Comparison of ENCODE assay signal across 9 mouse cellular contexts in the genomic region with DNA sequence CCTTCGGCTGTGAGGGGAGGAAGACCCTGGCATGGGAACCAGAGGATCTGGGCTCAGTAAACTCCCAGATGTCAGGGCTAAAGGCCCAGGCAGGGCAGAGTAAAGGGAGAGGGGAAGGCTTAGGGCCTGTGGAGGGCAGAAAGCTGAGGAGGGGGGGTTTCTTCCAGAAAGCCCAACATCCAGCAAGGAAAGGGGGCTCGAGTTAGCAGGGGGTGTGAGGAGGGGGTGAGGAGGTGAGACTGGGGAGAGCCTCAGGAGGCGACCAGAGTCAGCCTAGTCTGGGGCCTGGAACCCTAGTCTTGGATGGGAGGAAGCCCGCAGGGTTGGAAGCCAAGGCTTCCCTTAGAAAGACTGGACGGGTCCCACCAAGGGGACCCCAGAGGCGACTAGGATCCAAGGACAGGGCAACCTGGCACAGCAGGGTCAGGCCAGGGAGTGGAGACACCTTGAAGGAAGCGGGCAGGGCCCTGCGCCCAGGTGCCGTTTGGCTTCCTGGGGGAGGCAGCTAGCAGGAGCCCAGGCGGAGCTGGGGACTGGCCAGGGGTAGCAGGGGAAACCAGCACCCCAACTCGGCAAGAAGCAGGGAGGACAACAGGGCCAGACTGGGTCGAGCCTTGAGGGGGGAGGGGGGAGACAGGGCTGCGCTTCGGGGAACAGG. TPM values are rescaled to one million over a fixed set of nuclear protein-coding genes. Genes with fewer than 3 reads are reported as not detected.
DNase-seq lines count a peak whose midpoint lies in the region; ATAC-seq and TF ChIP-seq lines count a peak whose summit lies in the region.
"Had no signal": no experiment of that assay in that cellular context is flagged by ENCODE, and none has a peak within 500 bp of the region (broad histone marks: within the 10 kb centered on the region; RNA-seq: fewer than 3 reads in every experiment).

No protein-coding gene starts in this region.

- peak overlapping the region; percentile 96 for H3K4me2 ChIP-seq in heart, postnatal 0 days (ENCODE audit: low read depth, low read length)
- H3K4me2 ChIP-seq in forebrain, embryonic 13.5 days: peak overlapping the region; percentile 98
- H3K4me2 ChIP-seq in liver, embryonic 16.5 days (ENCODE audit: low read depth, low read length): peak overlapping the region; percentile 86

- H3K27me3 ChIP-seq in heart, postnatal 0 days (ENCODE audit: control insufficient read depth, insufficient read depth, low read length): 0 out of 2 replicates have a peak, but pooled peaks cover 1% of the 10 kb centered on the region
- H3K27me3 ChIP-seq in MEL (ENCODE audit: control insufficient read depth in 1 of 2, insufficient read depth in 2 of 2, low read length in 2 of 2): no peaks in the 10 kb centered on the region
- no peaks in the 10 kb centered on the region for H3K27me3 ChIP-seq in forebrain, embryonic 13.5 days
- no peaks in the 10 kb centered on the region for H3K27me3 ChIP-seq in liver, embryonic 16.5 days (ENCODE audit: control insufficient read depth, insufficient read depth, low read depth, low read length)

- peak; percentile 1; the same call in 1 of the 2 replicates for ATAC-seq in heart, postnatal 0 days (ENCODE audit: insufficient read depth, low read depth)
- no peak for ATAC-seq in forebrain, embryonic 13.5 days
- no peak for ATAC-seq in liver, embryonic 16.5 days (ENCODE audit: low read depth)

- no peak for TF ChIP-seq POLR2A in MEL (IDR thresholded peaks at IDR 0.05; ENCODE audit: control insufficient read depth in 1 of 2, insufficient read depth in 1 of 2, low read depth in 1 of 2, low read length in 2 of 2, poor library complexity in 1 of 2)

- peak overlapping the region; percentile 79 for H3K4me3 ChIP-seq in heart, postnatal 0 days (ENCODE audit: low read depth, low read length)
- H3K4me3 ChIP-seq in MEL (ENCODE audit: control insufficient read depth in 1 of 2, insufficient read depth in 1 of 2, low read depth in 2 of 2, low read length in 2 of 2): peak overlapping the region; percentile 81 to 99
- peak overlapping the region; percentile 88 for H3K4me3 ChIP-seq in forebrain, embryonic 13.5 days
- peak overlapping the region; percentile 71 for H3K4me3 ChIP-seq in liver, embryonic 16.5 days (ENCODE audit: low read depth, low read length)

- H3K36me3 ChIP-seq in heart, postnatal 0 days (replicated peaks; ENCODE audit: control insufficient read depth, insufficient read depth, low read length): no peaks in the 10 kb centered on the region; the same call in 1 of the 2 replicates
- H3K36me3 ChIP-seq in MEL (ENCODE audit: control insufficient read depth in 1 of 2, insufficient read depth in 2 of 2, low read length in 2 of 2): peaks cover 0 to 4% of the 10 kb centered on the region in 2 experiments; a peak in 1 of 4 replicates
- peaks cover 17% of the 10 kb centered on the region for H3K36me3 ChIP-seq in forebrain, embryonic 13.5 days (ENCODE audit: poor library complexity, severe bottlenecking)
- H3K36me3 ChIP-seq in liver, embryonic 16.5 days (ENCODE audit: control insufficient read depth, insufficient read depth): no peaks in the 10 kb centered on the region

- no peak for TF ChIP-seq EP300 in heart, postnatal 0 days (IDR thresholded peaks at IDR 0.05; ENCODE audit: low read depth)
- TF ChIP-seq EP300 in MEL (IDR thresholded peaks at IDR 0.05; ENCODE audit: low read depth in 1 of 2, low read length in 2 of 2): no peak

- H3K4me1 ChIP-seq in heart, postnatal 0 days (ENCODE audit: control insufficient read depth, insufficient read depth): peaks cover 14% of the 10 kb centered on the region
- 0 out of 4 replicates have a peak, but pooled peaks cover 0 to 8% of the 10 kb centered on the region in 2 experiments for H3K4me1 ChIP-seq in MEL (ENCODE audit: control insufficient read depth in 1 of 2, insufficient read depth in 2 of 2, low read length in 2 of 2)
- peaks cover 25% of the 10 kb centered on the region for H3K4me1 ChIP-seq in forebrain, embryonic 13.5 days
- H3K4me1 ChIP-seq in liver, embryonic 16.5 days (ENCODE audit: control insufficient read depth, low read depth, low read length): peaks cover 13% of the 10 kb centered on the region

- peak overlapping the region; percentile 87 for H3K9ac ChIP-seq in heart, postnatal 0 days (replicated peaks; ENCODE audit: low read depth, low read length)
- peak overlapping the region; percentile 83 for H3K9ac ChIP-seq in MEL (ENCODE audit: control insufficient read depth, low read depth, low read length, poor library complexity, severe bottlenecking)
- peak overlapping the region; percentile 94 for H3K9ac ChIP-seq in forebrain, embryonic 13.5 days
- peak overlapping the region; percentile 55 for H3K9ac ChIP-seq in liver, embryonic 16.5 days (ENCODE audit: low read depth, low read length)

- no peak for DNase-seq in heart, postnatal 0 days (ENCODE audit: low spot score)
- no peak for DNase-seq in heart, adult 18-20 months
- no peak for DNase-seq in MEL (ENCODE audit: low read depth, low spot score)
- no peak for DNase-seq in adrenal gland, adult 2 months
- no peak for DNase-seq in left cerebral cortex, postnatal 25 days (ENCODE audit: low spot score in 2 of 2)
- no peak for DNase-seq in layer of hippocampus, adult 9-11 months

- no peaks in the 10 kb centered on the region for H3K9me3 ChIP-seq in heart, postnatal 0 days (replicated peaks; ENCODE audit: control insufficient read depth, low read length)
- no peaks in the 10 kb centered on the region for H3K9me3 ChIP-seq in MEL (replicated peaks; ENCODE audit: insufficient read depth, low read length)
- no peaks in the 10 kb centered on the region for H3K9me3 ChIP-seq in forebrain, embryonic 13.5 days (replicated peaks)
- no peaks in the 10 kb centered on the region for H3K9me3 ChIP-seq in liver, embryonic 16.5 days (replicated peaks; ENCODE audit: control insufficient read depth, low read length)

- intact Hi-C loops in left cerebral cortex, postnatal 25 days (cut with DNase I): loop anchor here (5.0 kb wide), 1 partner anchor 105 kb away; the partner anchor contains the start of gene Ppp1r37

- TF ChIP-seq CTCF in heart, postnatal 0 days (IDR thresholded peaks at IDR 0.05; ENCODE audit: low read depth): no peak
- no peak for TF ChIP-seq CTCF in MEL (IDR thresholded peaks at IDR 0.05 in 2 of 3, conservative IDR thresholded peaks at IDR 0.05 in 1 of 3; ENCODE audit: control insufficient read depth in 1 of 3, insufficient read depth in 1 of 3, low read depth in 2 of 3, low read length in 3 of 3, poor library complexity in 1 of 3, severe bottlenecking in 1 of 3)

- no peak for TF ChIP-seq RAD21 in MEL (IDR thresholded peaks at IDR 0.05; ENCODE audit: low read depth, low read length)

- peak overlapping the region; percentile 69 for H3K27ac ChIP-seq in heart, postnatal 0 days (ENCODE audit: low read depth)
- no peak overlapping the region for H3K27ac ChIP-seq in MEL (ENCODE audit: control insufficient read depth, low read depth, low read length)
- peak overlapping the region; percentile 68; the same call in 1 of the 2 replicates for H3K27ac ChIP-seq in forebrain, embryonic 13.5 days
- no peak overlapping the region for H3K27ac ChIP-seq in liver, embryonic 16.5 days (ENCODE audit: low read length)

- peaks cover 7% of the 10 kb centered on the region for H3K79me2 ChIP-seq in MEL (ENCODE audit: control insufficient read depth, insufficient read depth, low read length, poor library complexity)

- WGBS in heart, postnatal 0 days: 10% methylated on average over 14 of the region's 14 CpGs
- 10% methylated on average over 14 of the region's 14 CpGs for WGBS in forebrain, embryonic 13.5 days
- 10% methylated on average over 14 of the region's 14 CpGs for WGBS in liver, embryonic 16.5 days (ENCODE audit: insufficient replicate concordance)

RNA-seq across cellular contexts. Expression of gene Mark4, which starts 1.1 kb away (rescaled TPM):
- total RNA-seq in heart, postnatal 0 days (2014; rRNA removed; ENCODE audit: low replicate concordance): 16.0 and 26.4 TPM in 2 replicates
- polyA plus RNA-seq in heart, postnatal 0 days (2015; fragmentation: Nextera tagmentation; extraction: Ambion mirVana): 5.5 and 5.6 TPM in 2 replicates
- 10 to 100 TPM; 21.3 to 22.1 TPM for total RNA-seq in heart, adult 18-20 months (2021)
- total RNA-seq in MEL (2012; rRNA removed): 4.7 TPM in 2 replicates
- polyA plus RNA-seq in MEL (2012; ENCODE audit: insufficient read depth in 1 of 2, insufficient read length in 2 of 2, low read depth in 1 of 2, low replicate concordance in 2 of 2, missing spikeins in 1 of 2): 10 to 100 TPM in 1 of 2 experiments, not detected in 1; 18.5 TPM
- polyA plus RNA-seq in forebrain, embryonic 13.5 days (2015; fragmentation: Nextera tagmentation; extraction: Ambion mirVana): 11.7 and 12.2 TPM in 2 replicates
- 0.99 and 1.3 TPM in 2 replicates for polyA plus RNA-seq in liver, embryonic 16.5 days (2015; fragmentation: Nextera tagmentation; extraction: Ambion mirVana)
- 10 to 100 TPM; 40.5 to 56.8 TPM for total RNA-seq in adrenal gland, adult 2 months (2021)
- polyA plus RNA-seq in adrenal gland, adult 2 months (2012; rRNA removed): 71.6 and 79.0 TPM in 2 replicates
- 10 to 100 TPM; 76.2 to 78.6 TPM for total RNA-seq in left cerebral cortex, postnatal 25 days (2021)

RNA-seq across cellular contexts. Expression of gene Exoc3l2, which starts 5.6 kb away (rescaled TPM):
- total RNA-seq in heart, postnatal 0 days (2014; rRNA removed; ENCODE audit: low replicate concordance): 1.9 and 3.5 TPM in 2 replicates
- 0.49 and 0.62 TPM in 2 replicates for polyA plus RNA-seq in heart, postnatal 0 days (2015; fragmentation: Nextera tagmentation; extraction: Ambion mirVana)
- 1 to 10 TPM in 1 of 2 experiments, under 1 TPM in 1; 0.77 to 1.1 TPM for total RNA-seq in heart, adult 18-20 months (2021)
- 0.08 TPM in 1 of 2 replicates, not detected in the other for total RNA-seq in MEL (2012; rRNA removed)
- polyA plus RNA-seq in MEL (2012; ENCODE audit: insufficient read depth in 1 of 2, insufficient read length in 2 of 2, low read depth in 1 of 2, low replicate concordance in 2 of 2, missing spikeins in 1 of 2): under 1 TPM in 1 of 2 experiments, not detected in 1; 0.08 TPM
- 0.13 and 0.29 TPM in 2 replicates for polyA plus RNA-seq in forebrain, embryonic 13.5 days (2015; fragmentation: Nextera tagmentation; extraction: Ambion mirVana)
- 0.54 and 0.55 TPM in 2 replicates for polyA plus RNA-seq in liver, embryonic 16.5 days (2015; fragmentation: Nextera tagmentation; extraction: Ambion mirVana)
- 10 to 100 TPM; 31.9 to 58.8 TPM for total RNA-seq in adrenal gland, adult 2 months (2021)
- polyA plus RNA-seq in adrenal gland, adult 2 months (2012; rRNA removed): 55.3 and 57.9 TPM in 2 replicates
- total RNA-seq in left cerebral cortex, postnatal 25 days (2021): under 1 TPM; 0.18 to 0.64 TPM
- total RNA-seq: neutrophil, adult 5-6 weeks had no signal

RNA-seq across cellular contexts. Expression of gene Bloc1s3, which starts 50.6 kb away (rescaled TPM):
- total RNA-seq in heart, postnatal 0 days (2014; rRNA removed; ENCODE audit: low replicate concordance): 9.3 and 11.9 TPM in 2 replicates
- 1.2 TPM in 2 replicates for polyA plus RNA-seq in heart, postnatal 0 days (2015; fragmentation: Nextera tagmentation; extraction: Ambion mirVana)
- total RNA-seq in heart, adult 18-20 months (2021): 1 to 10 TPM; 2.7 to 2.8 TPM
- total RNA-seq in MEL (2012; rRNA removed): 5.5 and 6.1 TPM in 2 replicates
- polyA plus RNA-seq in MEL (2012; ENCODE audit: insufficient read depth in 1 of 2, insufficient read length in 2 of 2, low read depth in 1 of 2, low replicate concordance in 2 of 2, missing spikeins in 1 of 2): 1 to 10 TPM in 1 of 2 experiments, not detected in 1; 7.5 TPM
- 3.3 and 3.4 TPM in 2 replicates for polyA plus RNA-seq in forebrain, embryonic 13.5 days (2015; fragmentation: Nextera tagmentation; extraction: Ambion mirVana)
- polyA plus RNA-seq in liver, embryonic 16.5 days (2015; fragmentation: Nextera tagmentation; extraction: Ambion mirVana): 0.65 and 0.72 TPM in 2 replicates
- 10 to 100 TPM in 1 of 2 experiments, 1 to 10 TPM in 1; 9.8 to 13.2 TPM for total RNA-seq in adrenal gland, adult 2 months (2021)
- polyA plus RNA-seq in adrenal gland, adult 2 months (2012; rRNA removed): 31.9 and 37.2 TPM in 2 replicates
- total RNA-seq in left cerebral cortex, postnatal 25 days (2021): 1 to 10 TPM; 6.7 to 7.4 TPM

RNA-seq across cellular contexts. Expression of gene Trappc6a, which starts 50.7 kb away (rescaled TPM):
- 65.1 and 84.9 TPM in 2 replicates for total RNA-seq in heart, postnatal 0 days (2014; rRNA removed; ENCODE audit: low replicate concordance)
- polyA plus RNA-seq in heart, postnatal 0 days (2015; fragmentation: Nextera tagmentation; extraction: Ambion mirVana): 79.5 and 83.3 TPM in 2 replicates
- 10 to 100 TPM; 44.3 to 45.3 TPM for total RNA-seq in heart, adult 18-20 months (2021)
- 65.6 and 88.2 TPM in 2 replicates for total RNA-seq in MEL (2012; rRNA removed)
- 10 to 100 TPM in 1 of 2 experiments, not detected in 1; 82.8 TPM for polyA plus RNA-seq in MEL (2012; ENCODE audit: insufficient read depth in 1 of 2, insufficient read length in 2 of 2, low read depth in 1 of 2, low replicate concordance in 2 of 2, missing spikeins in 1 of 2)
- 39.3 and 40.6 TPM in 2 replicates for polyA plus RNA-seq in forebrain, embryonic 13.5 days (2015; fragmentation: Nextera tagmentation; extraction: Ambion mirVana)
- polyA plus RNA-seq in liver, embryonic 16.5 days (2015; fragmentation: Nextera tagmentation; extraction: Ambion mirVana): 37.2 and 37.4 TPM in 2 replicates
- 10 to 100 TPM; 70.2 to 81.4 TPM for total RNA-seq in adrenal gland, adult 2 months (2021)
- polyA plus RNA-seq in adrenal gland, adult 2 months (2012; rRNA removed): 253 and 254 TPM in 2 replicates
- 10 to 100 TPM; 18.4 to 18.8 TPM for total RNA-seq in left cerebral cortex, postnatal 25 days (2021)

RNA-seq across cellular contexts. Expression of gene Ckm, which starts 53.0 kb away (rescaled TPM):
- total RNA-seq in heart, postnatal 0 days (2014; rRNA removed; ENCODE audit: low replicate concordance): 4,715 and 5,632 TPM in 2 replicates
- polyA plus RNA-seq in heart, postnatal 0 days (2015; fragmentation: Nextera tagmentation; extraction: Ambion mirVana): 4,516 and 4,665 TPM in 2 replicates
- 1,000 to 10,000 TPM; 3,672 to 3,752 TPM for total RNA-seq in heart, adult 18-20 months (2021)
- not detected in 2 replicates for total RNA-seq in MEL (2012; rRNA removed)
- not detected for polyA plus RNA-seq in MEL (2012; ENCODE audit: insufficient read depth in 1 of 2, insufficient read length in 2 of 2, low read depth in 1 of 2, low replicate concordance in 2 of 2, missing spikeins in 1 of 2)
- polyA plus RNA-seq in forebrain, embryonic 13.5 days (2015; fragmentation: Nextera tagmentation; extraction: Ambion mirVana): not detected in 2 replicates
- 27.9 and 65.4 TPM in 2 replicates for polyA plus RNA-seq in liver, embryonic 16.5 days (2015; fragmentation: Nextera tagmentation; extraction: Ambion mirVana)
- not detected for total RNA-seq in adrenal gland, adult 2 months (2021)
- 0.84 and 1.0 TPM in 2 replicates for polyA plus RNA-seq in adrenal gland, adult 2 months (2012; rRNA removed)
- not detected for total RNA-seq in left cerebral cortex, postnatal 25 days (2021)
- total RNA-seq: neutrophil, adult 5-6 weeks had no signal

Comparison
In these comparisons a context has a peak if more than half of its experiments do, and no peak if none do; other contexts are left out.
1. H3K27ac ChIP-seq: peak in heart, postnatal 0 days (single experiment) and forebrain, embryonic 13.5 days (single experiment); none in MEL (single experiment) and liver, embryonic 16.5 days (single experiment).
2. Peak in every context shown above with its lines, with median percentiles within 50 percentile points of each other: H3K4me2 ChIP-seq, H3K4me3 ChIP-seq and H3K9ac ChIP-seq.